Mouse (Mus musculus) bone marrow, adult 2 months (tissue): ENCODE measurements around the gene Nudt7. TPM values are rescaled to one million over a fixed set of nuclear protein-coding genes. Genes with fewer than 3 reads are reported as not detected.

Experiments used
- H3K27ac ChIP-seq: fragments of 200-500 bp; 2 replicates; pipeline ENCODE4 v1.5.1; 2012; ENCODE audit warnings: low read depth, mild to moderate bottlenecking, control low read depth, inconsistent platforms, low read length; ENCODE audit not compliant: control insufficient read depth, poor library complexity, insufficient read depth
- H3K4me1 ChIP-seq: fragments of 200-500 bp; 2 replicates; pipeline ENCODE4 v1.6.1; 2011; ENCODE audit warnings: low read length; ENCODE audit not compliant: control insufficient read depth, insufficient read depth
- H3K4me3 ChIP-seq: fragments of 200-500 bp; replicated peaks from 2 replicates; pipeline ENCODE3; 2011; ENCODE audit warnings: mild to moderate bottlenecking, low read depth, low read length, control low read depth; ENCODE audit not compliant: control insufficient read depth
- CTCF ChIP-seq: fragments of 200-500 bp; IDR thresholded peaks from 2 replicates; pipeline ENCODE4 v1.5.1; 2011; ENCODE audit warnings: low read length, control low read depth; ENCODE audit not compliant: control insufficient read depth, insufficient read depth
- POLR2A ChIP-seq: fragments of 200-500 bp; IDR thresholded peaks from 2 replicates; pipeline ENCODE4 v1.6.1; 2011; ENCODE audit warnings: low read depth, mild to moderate bottlenecking, control low read depth, low read length, borderline replicate concordance; ENCODE audit not compliant: control insufficient read depth
- WGBS: fragments of 180-500 bp; shearing (Covaris S2); methylation state at CpG from one replicate; pipeline ENCODE4 v1.1.7; 2018; 5-methylcytosine and 5-hydroxymethylcytosine counted together
- polyA plus RNA-seq: library from polyadenylated mRNA; stranded (reverse); fragments of >200 nt; gene quantifications from 2 replicates; pipeline ENCODE4 v1.2.4, GENCODE M21; 2011; ENCODE audit warnings: low replicate concordance; ENCODE audit not compliant: missing spikeins, insufficient read depth, insufficient read length

Nudt7 gene
- polyA plus RNA-seq, 1 experiment = 17.3 TPM

DNA sequence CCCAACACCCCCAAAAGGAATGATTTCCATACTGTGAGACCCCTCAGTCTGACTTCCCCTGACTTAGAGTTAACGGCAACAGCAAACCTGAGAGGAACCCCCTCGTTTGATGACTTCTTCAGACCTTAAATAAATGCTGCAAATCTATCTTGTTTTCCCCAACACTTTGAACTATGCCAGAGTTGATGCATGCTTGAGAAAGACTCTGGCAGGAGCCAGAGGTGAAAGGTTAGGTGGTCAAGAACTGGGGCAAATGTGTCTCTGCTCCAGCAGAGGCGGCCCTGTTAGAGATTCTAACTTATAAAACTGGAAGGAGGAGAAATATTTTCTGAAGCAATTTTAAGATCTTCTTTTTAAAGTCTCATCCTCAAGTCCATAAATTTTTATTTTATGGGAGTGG lies 26.3 kb downstream of the Nudt7 start:
- Histone ChIP-seq H3K27ac (no peak overlapping the region), H3K4me3 (no peak overlapping the region), H3K4me1 (peaks cover 2% of the 10 kb centered on the region; the same call in 1 of the 2 replicates)
- no peak for TF ChIP-seq CTCF
- no peak for TF ChIP-seq POLR2A
- 84% methylated on average over 3 of the region's 3 CpGs for WGBS

DNA sequence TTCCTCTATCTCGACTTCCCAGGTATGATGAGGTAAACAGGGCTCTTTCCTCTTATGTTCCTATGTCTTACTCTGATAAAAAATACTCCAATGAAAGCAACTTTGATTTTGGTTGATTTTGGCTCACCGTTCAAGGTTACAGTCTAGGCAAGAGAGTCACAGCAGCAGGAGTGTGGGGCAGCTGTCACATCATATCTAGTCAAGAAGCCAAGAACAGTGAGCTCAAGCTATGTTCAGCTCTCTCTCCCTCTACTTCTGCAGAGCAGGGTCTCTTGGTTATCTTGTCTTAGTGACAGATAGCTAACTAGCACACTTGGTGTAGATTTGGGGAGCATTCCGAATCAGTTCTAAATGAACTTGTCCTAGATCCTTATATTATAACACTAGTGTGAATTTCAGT lies 30.5 kb downstream of the Nudt7 start:
- H3K4me3 ChIP-seq = no peak overlapping the region
- 76% methylated on average over 3 of the region's 3 CpGs for WGBS
- H3K4me1 ChIP-seq = peaks cover 2% of the 10 kb centered on the region; the same call in 1 of the 2 replicates
- TF ChIP-seq POLR2A (no peak), CTCF (no peak)
- H3K27ac ChIP-seq = no peak overlapping the region

GRCm38 (mm10) chr8:114164444-114165096 lies 31.2 kb downstream of the Nudt7 start:
- TF ChIP-seq POLR2A (no peak), CTCF (no peak)
- Histone ChIP-seq H3K4me1 (peaks cover 2% of the 10 kb centered on the region; the same call in 1 of the 2 replicates), H3K27ac (no peak overlapping the region), H3K4me3 (no peak overlapping the region)
- 53% methylated on average over 6 of the region's 6 CpGs for WGBS

- no peak overlapping the region for H3K27ac ChIP-seq
- no peak overlapping the region for H3K4me3 ChIP-seq
- TF ChIP-seq CTCF (no peak), POLR2A (no peak)
- WGBS = 68% methylated on average over 2 of the region's 2 CpGs
- H3K4me1 ChIP-seq = peaks cover 2% of the 10 kb centered on the region; the same call in 1 of the 2 replicates
Measured at GRCm38 (mm10) chr8:114165741-114166140, 32.4 kb downstream of the Nudt7 start.

DNA sequence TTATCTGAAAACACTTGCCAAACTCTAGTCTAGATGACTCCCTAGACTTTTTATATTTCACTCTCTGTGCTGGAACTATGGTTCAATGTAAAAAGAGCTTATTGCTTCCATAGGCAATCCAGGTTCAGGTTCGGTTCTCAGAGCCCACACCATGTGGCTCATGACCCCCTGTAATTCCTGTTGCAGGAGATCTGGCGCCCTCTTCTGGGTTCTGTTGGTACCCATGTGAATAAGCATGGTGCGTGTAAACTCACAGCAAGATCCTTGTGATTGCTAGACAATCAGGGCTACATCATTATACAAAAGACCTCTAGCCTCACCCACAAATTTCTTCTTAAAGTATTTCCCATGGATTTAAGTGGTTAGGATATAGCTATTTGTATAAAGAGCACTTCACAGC lies 43.4 kb downstream of the Nudt7 start:
- TF ChIP-seq POLR2A = no peak
- peak; percentile 43; the same call in 1 of the 2 replicates for TF ChIP-seq CTCF
- Histone ChIP-seq H3K4me3 (no peak overlapping the region), H3K4me1 (no peaks in the 10 kb centered on the region), H3K27ac (no peak overlapping the region)
- 62% methylated on average over 3 of the region's 3 CpGs for WGBS

- TF ChIP-seq POLR2A (no peak), CTCF (no peak)
- no peak overlapping the region for H3K27ac ChIP-seq
- no peak overlapping the region for H3K4me3 ChIP-seq
- H3K4me1 ChIP-seq = peaks cover 2% of the 10 kb centered on the region; the same call in 1 of the 2 replicates
- 50% methylated on average over 5 of the region's 5 CpGs for WGBS
Measured at GRCm38 (mm10) chr8:114193334-114193733, 60.0 kb downstream of the Nudt7 start.

DNA sequence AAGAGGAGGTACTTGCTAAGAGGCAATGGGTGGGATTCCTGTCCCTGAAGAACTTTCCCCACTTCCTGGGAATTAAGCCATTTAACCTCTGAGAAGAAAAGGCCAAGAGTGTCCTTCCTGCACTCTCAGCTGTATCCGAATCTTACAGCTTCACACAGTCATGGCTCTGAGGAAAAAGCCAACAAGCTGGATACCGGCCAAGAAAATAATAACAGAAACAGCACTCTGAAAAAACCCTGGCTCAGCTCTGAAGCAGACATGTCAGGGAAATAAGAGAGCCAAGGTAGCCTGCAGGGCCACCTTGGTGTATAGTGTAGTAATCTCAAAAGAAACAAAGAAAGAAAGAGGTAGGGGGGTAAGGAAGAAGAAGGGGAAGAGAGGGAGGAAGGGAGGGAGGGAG lies 65.6 kb downstream of the Nudt7 start:
- TF ChIP-seq CTCF (no peak), POLR2A (no peak)
- Histone ChIP-seq H3K4me1 (no peaks in the 10 kb centered on the region), H3K4me3 (no peak overlapping the region), H3K27ac (no peak overlapping the region)
- 72% methylated on average over 2 of the region's 2 CpGs for WGBS

Other genes with a start within 250 kb of the Nudt7 start
- not detected in 2 replicates for gene Vat1l, start 72.1 kb downstream of the Nudt7 start, polyA plus RNA-seq